Mouse (Mus musculus) retina, embryonic 14.5 days (tissue): ENCODE measurements around the gene Atp13a4.

ENCODE experiments used
- DNase-seq: peaks from one replicate; pipeline ENCODE4 v3.0.0-alpha.2; 2015; ENCODE audit warnings: low spot score

The Atp13a4 gene

GRCm38 (mm10) chr16:29544829-29545228 lies at the start of gene Atp13a4:
Atp13a4 (minus strand) TSS chr16:29544864.
- DNase-seq = no peak

GRCm38 (mm10) chr16:29592171-29592570 lies 47.5 kb upstream of the Atp13a4 start:
- no peak for DNase-seq

- no peak for DNase-seq
These were observed 35.1 kb upstream of the Atp13a4 start for GRCm38 (mm10) chr16:29579787-29580176.

GRCm38 (mm10) chr16:29579167-29579786 lies 34.6 kb upstream of the Atp13a4 start, which contains the start of gene Opa1:
Opa1 (plus strand) TSS chr16:29579334.
- peak; percentile 98 for DNase-seq

GRCm38 (mm10) chr16:29575620-29576019 lies 31.0 kb upstream of the Atp13a4 start:
- peak; percentile 72 for DNase-seq

GRCm38 (mm10) chr16:29574013-29574412 lies 29.3 kb upstream of the Atp13a4 start:
- DNase-seq = no peak

GRCm38 (mm10) chr16:29560869-29561268 lies 16.2 kb upstream of the Atp13a4 start:
- peak; percentile 93 for DNase-seq

GRCm38 (mm10) chr16:29560454-29560853 lies 15.8 kb upstream of the Atp13a4 start:
- no peak for DNase-seq

GRCm38 (mm10) chr16:29559667-29560066 lies 15.0 kb upstream of the Atp13a4 start:
- no peak for DNase-seq

GRCm38 (mm10) chr16:29541261-29541683 lies 3.4 kb downstream of the Atp13a4 start:
- DNase-seq = no peak

GRCm38 (mm10) chr16:29539906-29540305 lies 4.8 kb downstream of the Atp13a4 start:
- DNase-seq = no peak

GRCm38 (mm10) chr16:29536411-29537204 lies 8.1 kb downstream of the Atp13a4 start:
- DNase-seq = peak; percentile 28

GRCm38 (mm10) chr16:29535866-29536265 lies 8.8 kb downstream of the Atp13a4 start:
- no peak for DNase-seq

- no peak for DNase-seq
These were observed 11.0 kb downstream of the Atp13a4 start for GRCm38 (mm10) chr16:29533641-29534040.

- no peak for DNase-seq
These were observed 17.6 kb downstream of the Atp13a4 start for GRCm38 (mm10) chr16:29527085-29527484.

- no peak for DNase-seq
These were observed 18.1 kb downstream of the Atp13a4 start for GRCm38 (mm10) chr16:29526585-29526984.

- DNase-seq = peak; percentile 7
These were observed 32.2 kb downstream of the Atp13a4 start for GRCm38 (mm10) chr16:29512495-29512894.

- DNase-seq = no peak
These were observed 33.9 kb downstream of the Atp13a4 start for GRCm38 (mm10) chr16:29510743-29511142.

GRCm38 (mm10) chr16:29509881-29510280 lies 34.8 kb downstream of the Atp13a4 start:
- no peak for DNase-seq

GRCm38 (mm10) chr16:29504671-29505070 lies 40.0 kb downstream of the Atp13a4 start:
- DNase-seq = no peak

- DNase-seq = no peak
These were observed 40.5 kb downstream of the Atp13a4 start for GRCm38 (mm10) chr16:29504198-29504597.

- no peak for DNase-seq
These were observed 53.6 kb downstream of the Atp13a4 start for GRCm38 (mm10) chr16:29491031-29491430.

GRCm38 (mm10) chr16:29481439-29481838 lies 63.2 kb downstream of the Atp13a4 start:
- DNase-seq = no peak
